Mouse (Mus musculus) CH12.LX (cell line): ENCODE measurements around the gene Dnah17.

Source experiments
- CHD1 ChIP-seq: IDR thresholded peaks from 2 replicates; pipeline ENCODE4 v1.6.1; 2012; ENCODE audit warnings: low read depth, low read length, improper control_type of control experiment, inconsistent platforms
- CHD2 ChIP-seq: IDR thresholded peaks from 2 replicates; pipeline ENCODE4 v1.6.1; 2011; ENCODE audit warnings: low read length, improper control_type of control experiment
- CTCF ChIP-seq, 2 experiments: IDR thresholded peaks in 1 of 2; conservative IDR thresholded peaks in 1 of 2; 2 replicates each; pipeline ENCODE4 v1.5.1; 2011 to 2012; ENCODE audit warnings: low read depth in 2 of 2, low read length in 2 of 2, improper control_type of control experiment in 1 of 2, inconsistent platforms in 1 of 2, mild to moderate bottlenecking in 1 of 2, moderate library complexity in 1 of 2
- E2F4 ChIP-seq: IDR thresholded peaks from 2 replicates; pipeline ENCODE4 v1.6.1; 2011; ENCODE audit warnings: low read depth, low read length, improper control_type of control experiment; ENCODE audit not compliant: insufficient replicate concordance
- EP300 ChIP-seq: IDR thresholded peaks from 2 replicates; pipeline ENCODE4 v1.6.1; 2011; ENCODE audit warnings: low read length, improper control_type of control experiment
- IRF4 ChIP-seq: IDR thresholded peaks from 2 replicates; pipeline ENCODE4 v1.6.1; 2014; ENCODE audit warnings: low read depth, mild to moderate bottlenecking, inconsistent platforms, low read length, improper control_type of control experiment
- KAT2A ChIP-seq: IDR thresholded peaks from 2 replicates; pipeline ENCODE4 v1.6.1; 2012; ENCODE audit warnings: low read length, improper control_type of control experiment, inconsistent platforms; ENCODE audit not compliant: insufficient replicate concordance
- MAZ ChIP-seq: IDR thresholded peaks from 2 replicates; pipeline ENCODE4 v1.6.1; 2012; ENCODE audit warnings: low read depth, mild to moderate bottlenecking, inconsistent platforms, low read length, improper control_type of control experiment, moderate library complexity
- MEF2A ChIP-seq: IDR thresholded peaks from 2 replicates; pipeline ENCODE4 v1.6.1; 2014; ENCODE audit warnings: low read depth, mild to moderate bottlenecking, inconsistent platforms, low read length, improper control_type of control experiment, borderline replicate concordance
- NELFE ChIP-seq: IDR thresholded peaks from 2 replicates; pipeline ENCODE4 v1.6.1; 2011; ENCODE audit warnings: low read depth, low read length, improper control_type of control experiment
- POLR2A ChIP-seq: IDR thresholded peaks from 2 replicates; pipeline ENCODE4 v1.6.1; 2011; ENCODE audit warnings: low read depth, mild to moderate bottlenecking, improper control_type of control experiment, low read length
- RAD21 ChIP-seq: IDR thresholded peaks from 2 replicates; pipeline ENCODE4 v1.6.1; 2011; ENCODE audit warnings: low read depth, mild to moderate bottlenecking, low read length, improper control_type of control experiment, moderate library complexity
- UBTF ChIP-seq: IDR thresholded peaks from 2 replicates; pipeline ENCODE4 v1.6.1; 2012; ENCODE audit warnings: low read depth, mild to moderate bottlenecking, inconsistent platforms, low read length, improper control_type of control experiment, moderate library complexity
- ZKSCAN1 ChIP-seq: IDR thresholded peaks from 2 replicates; pipeline ENCODE4 v1.6.1; 2012; ENCODE audit warnings: low read depth, inconsistent platforms, low read length, improper control_type of control experiment, borderline replicate concordance

GRCm38 (mm10) chr11:118071227-118071912 lies 59.1 kb downstream of the Dnah17 start:
- TF ChIP-seq IRF4 (no peak), EP300 (no peak), POLR2A (no peak), CTCF (conservative IDR thresholded peaks at IDR 0.05 in 1 of 2, IDR thresholded peaks at IDR 0.05 in 1 of 2; ENCODE audit: low read depth in 2 of 2, low read length in 2 of 2) (no peak), RAD21 (no peak), ZKSCAN1 (no peak), NELFE (no peak), MAZ (no peak), CHD2 (no peak), UBTF (no peak), KAT2A (no peak), MEF2A (no peak), E2F4 (no peak), CHD1 (no peak)
